Mouse (Mus musculus) ES-E14 (cell line): ENCODE results near the gene Ubl5. TPM values are rescaled to one million over a fixed set of nuclear protein-coding genes. Genes with fewer than 3 reads are reported as not detected.

Source experiments
- DNase-seq: peaks from one replicate; pipeline ENCODE4 v3.0.0-alpha.2; 2013; ENCODE audit warnings: low read depth, low spot score
- H3K27ac ChIP-seq: 2 replicates; pipeline ENCODE4 v1.5.1; 2012; ENCODE audit warnings: low read depth, mild to moderate bottlenecking, low read length, moderate library complexity, mixed read lengths; ENCODE audit not compliant: poor library complexity, insufficient read depth, severe bottlenecking
- H3K36me3 ChIP-seq: 2 replicates; pipeline ENCODE4 v1.6.1; 2012; ENCODE audit warnings: mild to moderate bottlenecking, low read length, moderate library complexity, mixed read lengths; ENCODE audit not compliant: control insufficient read depth, poor library complexity, insufficient read depth, severe bottlenecking
- H3K4me1 ChIP-seq, 2 experiments: fragments of 150-350 bp in 1 of 2; sonication (generic) in 1 of 2; 2 replicates each; pipeline ENCODE4 v1.6.1; 2012; ENCODE audit warnings: low read length in 2 of 2, mild to moderate bottlenecking in 1 of 2, mixed read lengths in 1 of 2; ENCODE audit not compliant: control insufficient read depth in 2 of 2, insufficient read depth in 2 of 2, poor library complexity in 1 of 2
- H3K4me3 ChIP-seq, 2 experiments: fragments of 150-350 bp in 1 of 2; sonication (generic) in 1 of 2; 2 replicates each; pipeline ENCODE4 v1.5.1; 2012; ENCODE audit warnings: low read length in 2 of 2, low read depth in 1 of 2, mild to moderate bottlenecking in 1 of 2, mixed read lengths in 1 of 2; ENCODE audit not compliant: insufficient read depth in 1 of 2, poor library complexity in 1 of 2, severe bottlenecking in 1 of 2
- H3K9ac ChIP-seq: 2 replicates; pipeline ENCODE4 v1.6.1; 2012; ENCODE audit warnings: low read depth, mild to moderate bottlenecking, low read length, mixed read lengths; ENCODE audit not compliant: poor library complexity, insufficient read depth, severe bottlenecking
- H3K9me3 ChIP-seq: fragments of 150-350 bp; sonication (generic); 2 replicates; pipeline ENCODE4 v1.6.1; 2012; ENCODE audit warnings: low read depth, mild to moderate bottlenecking, low read length; ENCODE audit not compliant: control insufficient read depth, insufficient read depth
- CHD2 ChIP-seq: IDR thresholded peaks from 2 replicates; pipeline ENCODE4 v1.6.1; 2014; ENCODE audit warnings: mild to moderate bottlenecking, low read depth, low read length, inconsistent platforms
- HCFC1 ChIP-seq: IDR thresholded peaks from 2 replicates; pipeline ENCODE4 v1.6.1; 2012; ENCODE audit warnings: low read length, inconsistent platforms, borderline replicate concordance; ENCODE audit not compliant: insufficient read depth
- MAFK ChIP-seq: IDR thresholded peaks from 2 replicates; pipeline ENCODE4 v1.6.1; 2014; ENCODE audit warnings: mild to moderate bottlenecking, low read depth, low read length, inconsistent platforms; ENCODE audit not compliant: insufficient read depth
- ZC3H11A ChIP-seq: IDR thresholded peaks from 2 replicates; pipeline ENCODE4 v1.6.1; 2012; ENCODE audit warnings: low read depth, mild to moderate bottlenecking, inconsistent platforms, low read length, borderline replicate concordance
- ZNF384 ChIP-seq: IDR thresholded peaks from 2 replicates; pipeline ENCODE4 v1.6.1; 2012; ENCODE audit warnings: low read depth, low read length, inconsistent platforms
- in situ Hi-C, 2 experiments: fragments of 600-800 bp; cut with MboI; formaldehyde crosslinking; loops; one replicate each; pipeline ENCODE4 v1.15.1; 2025; ENCODE audit warnings: low sequenced_read_pairs in 2 of 2, inconsistent platforms in 1 of 2; ENCODE audit not compliant: unreplicated experiment in 2 of 2
- total RNA-seq: library from RNA; depleted of rRNA; stranded (reverse); fragments of 300-350 nt; gene quantifications from 2 replicates; pipeline ENCODE4 v1.2.3, GENCODE M21; 2012; rRNA removed

Gene Ubl5
- total RNA-seq, result 185 and 224 TPM in 2 replicates

- Histone ChIP-seq H3K36me3 (peaks cover 2% of the 10 kb centered on the region; the same call in 1 of the 2 replicates), H3K9ac (peak within 1 kb of the TSS; percentile 68), H3K9me3 (no peaks in the 10 kb centered on the region), H3K4me1 (peaks cover 3 to 13% of the 10 kb centered on the region in 2 experiments; a peak in 1 of 4 replicates), H3K27ac (peak within 1 kb of the TSS; percentile 69), H3K4me3 (peak within 1 kb of the TSS; percentile 85 to 98)
- in situ Hi-C loops, result loop anchor here in 1 of 2 experiments (25.0 kb wide), 1 partner anchor 180 kb away; the partner anchor contains the start of gene Zfp26
- TF ChIP-seq ZC3H11A, result no peak
- no peak for TF ChIP-seq HCFC1
- no peak for TF ChIP-seq CHD2
- no peak for TF ChIP-seq ZNF384
- no peak for TF ChIP-seq MAFK
- peak; percentile 99 for DNase-seq
These were observed at the start of gene Ubl5 for GRCm38 (mm10) chr9:20642101-20642895. Ubl5 (plus strand) TSS chr9:20642878.

- H3K9ac ChIP-seq, result no peak overlapping the region
- in situ Hi-C loops, result no loop called here
- H3K27ac ChIP-seq, result no peak overlapping the region
- H3K9me3 ChIP-seq, result no peaks in the 10 kb centered on the region
- TF ChIP-seq MAFK (no peak), ZNF384 (no peak), ZC3H11A (no peak), HCFC1 (no peak), CHD2 (no peak)
- no peaks in the 10 kb centered on the region; the same call in 1 of the 2 replicates for H3K36me3 ChIP-seq
- H3K4me3 ChIP-seq, result no peak overlapping the region
- DNase-seq, result no peak
- H3K4me1 ChIP-seq, result peaks cover 0 to 4% of the 10 kb centered on the region in 2 experiments; a peak in 1 of 4 replicates
These were observed 41.4 kb upstream of the Ubl5 start for GRCm38 (mm10) chr9:20601270-20601669.

DNA sequence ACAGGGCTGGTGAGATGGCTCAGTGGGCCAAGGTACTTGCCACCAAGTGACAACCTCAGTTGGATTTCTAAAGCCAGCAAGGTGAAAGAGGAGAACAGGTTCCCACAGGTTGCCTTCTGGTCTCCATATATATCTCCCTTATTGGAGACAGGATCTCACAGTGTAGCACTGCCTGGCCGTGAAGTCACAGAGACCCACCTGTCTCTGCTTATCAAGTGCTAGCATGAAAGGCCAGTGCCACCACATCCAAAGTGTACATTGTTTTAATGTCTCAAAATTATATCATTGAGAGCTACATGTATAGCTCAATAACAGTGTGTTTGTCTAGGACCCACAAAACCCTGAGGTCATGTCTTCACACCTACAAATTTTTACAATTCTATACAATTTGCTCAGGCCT lies 36.4 kb upstream of the Ubl5 start:
- TF ChIP-seq HCFC1 (no peak), CHD2 (no peak), ZNF384 (no peak), ZC3H11A (no peak), MAFK (no peak)
- Histone ChIP-seq H3K36me3 (no peaks in the 10 kb centered on the region), H3K4me1 (peaks cover 0 to 4% of the 10 kb centered on the region in 2 experiments; a peak in 1 of 4 replicates), H3K27ac (no peak overlapping the region), H3K9ac (peak overlapping the region; percentile 2; the same call in 1 of the 2 replicates), H3K4me3 (peak overlapping the region in 1 of 2 experiments; percentile 98; a peak in 1 of 4 replicates), H3K9me3 (no peaks in the 10 kb centered on the region)
- in situ Hi-C loops, result no loop called here
- no peak for DNase-seq

DNA sequence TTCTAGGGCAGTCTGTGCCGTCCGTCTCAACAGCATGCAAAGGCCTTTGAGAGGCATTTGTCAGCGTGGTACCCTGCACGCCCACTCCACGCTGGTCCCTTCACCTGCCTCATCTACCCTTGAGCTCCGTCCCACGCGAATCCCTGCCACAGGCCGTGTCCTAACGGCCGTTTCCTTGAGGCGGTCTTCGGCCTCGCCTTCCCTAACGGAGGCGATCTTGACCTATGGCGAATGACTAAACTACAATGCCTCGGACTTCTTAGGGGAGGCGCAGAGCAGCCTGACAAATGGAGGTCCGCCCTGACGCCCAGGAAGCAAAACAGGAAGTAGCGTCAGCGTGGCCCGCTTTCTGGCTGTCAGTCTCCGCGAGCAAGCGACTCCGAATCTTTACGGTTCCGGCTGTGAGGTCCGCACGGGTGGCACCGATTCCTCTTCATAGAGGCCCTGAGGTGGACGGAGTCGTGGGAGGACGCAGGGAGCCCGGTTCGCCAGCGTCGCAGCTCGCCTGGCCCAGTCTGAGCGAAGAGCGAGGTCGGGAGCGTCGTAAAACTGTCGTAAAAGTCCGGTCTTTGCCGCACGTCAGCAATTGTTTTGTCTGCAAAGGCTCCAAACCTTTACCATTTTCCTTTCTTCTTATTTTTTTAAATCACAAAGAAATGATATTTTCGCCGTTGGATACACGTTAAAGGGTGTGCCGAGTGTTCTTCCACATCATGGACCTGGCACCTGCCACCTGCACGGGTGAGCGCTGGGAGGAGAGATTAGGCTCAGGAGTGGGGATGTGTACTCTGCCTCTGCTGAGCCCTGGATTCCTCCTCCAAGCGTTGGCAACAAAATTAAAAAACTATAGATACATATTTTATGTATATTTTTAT lies 35.3 kb upstream of the Ubl5 start:
- Histone ChIP-seq H3K4me1 (peaks cover 0 to 4% of the 10 kb centered on the region in 2 experiments; a peak in 1 of 4 replicates), H3K27ac (peak overlapping the region; percentile 92), H3K9ac (peak overlapping the region; percentile 99), H3K9me3 (no peaks in the 10 kb centered on the region), H3K36me3 (no peaks in the 10 kb centered on the region), H3K4me3 (peak overlapping the region; percentile 98 to 99)
- peak; percentile 81 for DNase-seq
- in situ Hi-C loops, result no loop called here
- TF ChIP-seq HCFC1 (0 out of 2 replicates have a peak, but pooled peaks have one; percentile 31), CHD2 (no peak), MAFK (0 out of 2 replicates have a peak, but pooled peaks have one; percentile 42), ZC3H11A (no peak), ZNF384 (no peak)
